25 mouse cellular contexts compared by ENCODE assay signal in the genomic region with DNA sequence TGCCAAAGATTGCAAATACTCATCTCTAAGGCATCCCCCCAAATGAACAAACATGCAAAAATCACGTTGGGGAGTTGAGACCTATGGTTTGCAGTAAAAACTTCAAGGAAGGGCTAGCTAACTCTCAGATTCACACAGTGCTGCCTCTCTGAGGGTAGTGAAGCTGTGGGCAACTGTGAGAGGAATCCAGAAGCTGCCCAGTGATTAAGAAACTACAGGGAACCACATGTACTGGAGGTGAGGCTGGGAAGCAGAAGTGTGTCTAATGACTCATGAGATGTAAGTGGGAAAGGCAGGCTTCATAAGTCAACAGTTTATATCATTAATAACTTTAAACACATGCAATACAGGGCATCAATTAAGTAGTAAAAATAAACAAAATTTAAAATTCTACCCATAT.
"Had no signal": no experiment of that assay in that cellular context is flagged by ENCODE, and none has a peak within 500 bp of the region (broad histone marks: within the 10 kb centered on the region; RNA-seq: fewer than 3 reads in every experiment).

No protein-coding gene starts in this region.

- ATAC-seq: hindbrain, embryonic 16.5 days; inflammation-experienced regulatory T-cells, adult 6 months; intestine, embryonic 15.5 days; intestine, postnatal 0 days had no signal

- H3K4me3 ChIP-seq: gastrocnemius, adult 2 months; heart, embryonic 10.5 days; heart, embryonic 12.5 days; hindbrain, embryonic 10.5 days; hindbrain, embryonic 12.5 days; intestine, embryonic 15.5 days; layer of hippocampus, adult 2 months; left cerebral cortex, adult 2 months; limb, embryonic 10.5 days; limb, embryonic 12.5 days had no signal

- H3K9ac ChIP-seq: heart, embryonic 12.5 days; hindbrain, embryonic 12.5 days; hindbrain, embryonic 14.5 days; intestine, embryonic 15.5 days; limb, embryonic 12.5 days had no signal

- DNase-seq: gastrocnemius, adult 2 months; gastrocnemius, postnatal 10 days; gastrocnemius, postnatal 25 days; heart, adult 18-20 months; heart, postnatal 10 days; heart, postnatal 4 days; kidney, adult 18-20 months; kidney, adult 8-10 months; kidney, postnatal 10 days; kidney, postnatal 25 days; kidney, postnatal 4 days; liver had no signal

- H3K27ac ChIP-seq: gastrocnemius, adult 2 months; heart, embryonic 10.5 days; hindbrain, embryonic 10.5 days; hindbrain, embryonic 12.5 days; hindbrain, embryonic 14.5 days; intestine, embryonic 15.5 days; layer of hippocampus, adult 2 months; left cerebral cortex, adult 2 months; limb, embryonic 10.5 days; limb, embryonic 12.5 days had no signal

- H3K27me3 ChIP-seq: heart, embryonic 12.5 days; hindbrain, embryonic 12.5 days; intestine, embryonic 15.5 days; limb, embryonic 12.5 days had no signal

- H3K4me1 ChIP-seq: heart, embryonic 10.5 days; heart, embryonic 12.5 days; hindbrain, embryonic 10.5 days; intestine, embryonic 15.5 days had no signal

- H3K4me2 ChIP-seq: heart, embryonic 12.5 days; hindbrain, embryonic 12.5 days; hindbrain, embryonic 14.5 days; intestine, embryonic 15.5 days; limb, embryonic 12.5 days had no signal

- H3K9me3 ChIP-seq: heart, embryonic 10.5 days; heart, embryonic 12.5 days; hindbrain, embryonic 10.5 days; hindbrain, embryonic 12.5 days; intestine, embryonic 15.5 days; limb, embryonic 10.5 days; limb, embryonic 12.5 days had no signal

- H3K36me3 ChIP-seq: heart, embryonic 10.5 days; heart, embryonic 12.5 days; hindbrain, embryonic 10.5 days; hindbrain, embryonic 12.5 days; intestine, embryonic 15.5 days; limb, embryonic 10.5 days; limb, embryonic 12.5 days had no signal
